Mouse (Mus musculus): ENCODE measurements around the gene Snai1. TPM values are rescaled to one million over a fixed set of nuclear protein-coding genes. Genes with fewer than 3 reads are reported as not detected.

Snai1 gene
- polyA plus RNA-seq, 1 experiment: 48.1 TPM

GRCm38 (mm10) chr2:167547444-167547843 lies 9.4 kb downstream of the Snai1 start:
- no peak for TF ChIP-seq USF1 (IDR thresholded peaks at IDR 0.05; ENCODE audit: low read depth)
- no peak for TF ChIP-seq CEBPB (IDR thresholded peaks at IDR 0.05; ENCODE audit: low read depth)
- TF ChIP-seq MYOG (IDR thresholded peaks at IDR 0.05; ENCODE audit: control insufficient read depth, extremely low read depth, insufficient read length): no peak
- no peak for TF ChIP-seq FOSL1 (IDR thresholded peaks at IDR 0.05; ENCODE audit: insufficient read depth, low read length, poor library complexity, severe bottlenecking)
- no peak for TF ChIP-seq MYOD1 (IDR thresholded peaks at IDR 0.05; ENCODE audit: control insufficient read depth, insufficient read length, low read depth)
- no peak for TF ChIP-seq CTCF (IDR thresholded peaks at IDR 0.05; ENCODE audit: control insufficient read depth, insufficient read depth, insufficient read length)
- TF ChIP-seq MAX (IDR thresholded peaks at IDR 0.05): no peak
- H3K27me3 ChIP-seq (ENCODE audit: control insufficient read depth, insufficient read depth, insufficient read length): no peaks in the 10 kb centered on the region
- H3ac ChIP-seq (ENCODE audit: control insufficient read depth, insufficient read length, low read depth): no peak overlapping the region
- H3K4me3 ChIP-seq (ENCODE audit: insufficient read depth, poor library complexity, severe bottlenecking): no peak overlapping the region
- H3K79me3 ChIP-seq (ENCODE audit: low read depth): peaks cover 11% of the 10 kb centered on the region
- peaks cover 16% of the 10 kb centered on the region for H3K79me2 ChIP-seq (ENCODE audit: control insufficient read depth, insufficient read depth)
- peaks cover 14% of the 10 kb centered on the region for H3K36me3 ChIP-seq (ENCODE audit: control insufficient read depth, insufficient read depth)

DNA sequence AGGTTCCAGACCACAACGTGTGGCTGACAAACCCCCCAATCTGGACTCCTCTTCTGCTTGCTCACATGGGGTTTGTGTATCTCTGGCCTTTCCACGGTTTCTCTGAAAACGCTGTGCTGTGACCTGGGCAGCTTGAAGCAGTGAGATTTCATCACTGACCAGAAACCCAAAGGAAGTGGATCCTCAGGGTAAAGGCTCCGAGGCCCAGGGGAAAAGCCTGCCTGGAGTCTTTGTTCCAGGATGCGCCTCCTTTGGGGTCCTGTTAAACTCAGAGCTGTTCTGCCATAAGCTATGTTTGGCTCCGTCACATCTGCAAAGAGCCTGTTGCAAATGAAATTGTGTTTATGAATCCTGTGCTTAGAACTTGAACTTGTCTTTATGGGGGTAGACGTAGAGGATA lies 11.0 kb downstream of the Snai1 start:
- TF ChIP-seq CEBPB (IDR thresholded peaks at IDR 0.05; ENCODE audit: low read depth) (no peak), USF1 (IDR thresholded peaks at IDR 0.05; ENCODE audit: low read depth) (no peak), MYOG (IDR thresholded peaks at IDR 0.05; ENCODE audit: control insufficient read depth, extremely low read depth, insufficient read length) (no peak), FOSL1 (IDR thresholded peaks at IDR 0.05; ENCODE audit: insufficient read depth, low read length, poor library complexity, severe bottlenecking) (no peak), MAX (IDR thresholded peaks at IDR 0.05) (no peak), MYOD1 (IDR thresholded peaks at IDR 0.05; ENCODE audit: control insufficient read depth, insufficient read length, low read depth) (no peak)
- Histone ChIP-seq H3K79me3 (ENCODE audit: low read depth) (peaks cover 7% of the 10 kb centered on the region), H3K4me3 (ENCODE audit: insufficient read depth, poor library complexity, severe bottlenecking) (no peak overlapping the region), H3K79me2 (ENCODE audit: control insufficient read depth, insufficient read depth) (peaks cover 10% of the 10 kb centered on the region), H3K27me3 (ENCODE audit: control insufficient read depth, insufficient read depth, insufficient read length) (no peaks in the 10 kb centered on the region), H3ac (ENCODE audit: control insufficient read depth, insufficient read length, low read depth) (no peak overlapping the region), H3K36me3 (ENCODE audit: control insufficient read depth, insufficient read depth) (peaks cover 6% of the 10 kb centered on the region)

- TF ChIP-seq MAX (IDR thresholded peaks at IDR 0.05) (no peak), MYOG (IDR thresholded peaks at IDR 0.05; ENCODE audit: control insufficient read depth, extremely low read depth, insufficient read length) (no peak), CEBPB (IDR thresholded peaks at IDR 0.05; ENCODE audit: low read depth) (no peak), MYOD1 (IDR thresholded peaks at IDR 0.05; ENCODE audit: control insufficient read depth, insufficient read length, low read depth) (no peak), USF1 (IDR thresholded peaks at IDR 0.05; ENCODE audit: low read depth) (no peak), CTCF (IDR thresholded peaks at IDR 0.05; ENCODE audit: control insufficient read depth, insufficient read depth, insufficient read length) (no peak), FOSL1 (IDR thresholded peaks at IDR 0.05; ENCODE audit: insufficient read depth, low read length, poor library complexity, severe bottlenecking) (no peak)
- H3K4me3 ChIP-seq (ENCODE audit: insufficient read depth, poor library complexity, severe bottlenecking): no peak overlapping the region
- H3K27me3 ChIP-seq (ENCODE audit: control insufficient read depth, insufficient read depth, insufficient read length): no peaks in the 10 kb centered on the region
- peak overlapping the region; percentile 9 for H3ac ChIP-seq (ENCODE audit: control insufficient read depth, insufficient read length, low read depth)
- peaks cover 12% of the 10 kb centered on the region for H3K79me2 ChIP-seq (ENCODE audit: control insufficient read depth, insufficient read depth)
- H3K79me3 ChIP-seq (ENCODE audit: low read depth): peaks cover 2% of the 10 kb centered on the region
- no peaks in the 10 kb centered on the region for H3K36me3 ChIP-seq (ENCODE audit: control insufficient read depth, insufficient read depth)
Observed at GRCm38 (mm10) chr2:167550341-167550854, 12.4 kb downstream of the Snai1 start.

- peaks cover 12% of the 10 kb centered on the region for H3K79me2 ChIP-seq (ENCODE audit: control insufficient read depth, insufficient read depth)
- no peak overlapping the region for H3K4me3 ChIP-seq (ENCODE audit: insufficient read depth, poor library complexity, severe bottlenecking)
- no peak overlapping the region for H3ac ChIP-seq (ENCODE audit: control insufficient read depth, insufficient read length, low read depth)
- H3K79me3 ChIP-seq (ENCODE audit: low read depth): peaks cover 2% of the 10 kb centered on the region
- no peaks in the 10 kb centered on the region for H3K27me3 ChIP-seq (ENCODE audit: control insufficient read depth, insufficient read depth, insufficient read length)
- TF ChIP-seq MAX (IDR thresholded peaks at IDR 0.05): no peak
- no peak for TF ChIP-seq MYOD1 (IDR thresholded peaks at IDR 0.05; ENCODE audit: control insufficient read depth, insufficient read length, low read depth)
- no peak for TF ChIP-seq MYOG (IDR thresholded peaks at IDR 0.05; ENCODE audit: control insufficient read depth, extremely low read depth, insufficient read length)
- no peak for TF ChIP-seq CEBPB (IDR thresholded peaks at IDR 0.05; ENCODE audit: low read depth)
- no peak for TF ChIP-seq USF1 (IDR thresholded peaks at IDR 0.05; ENCODE audit: low read depth)
- H3K36me3 ChIP-seq (ENCODE audit: control insufficient read depth, insufficient read depth): no peaks in the 10 kb centered on the region
Observed at GRCm38 (mm10) chr2:167551342-167551920, 13.4 kb downstream of the Snai1 start.

DNA sequence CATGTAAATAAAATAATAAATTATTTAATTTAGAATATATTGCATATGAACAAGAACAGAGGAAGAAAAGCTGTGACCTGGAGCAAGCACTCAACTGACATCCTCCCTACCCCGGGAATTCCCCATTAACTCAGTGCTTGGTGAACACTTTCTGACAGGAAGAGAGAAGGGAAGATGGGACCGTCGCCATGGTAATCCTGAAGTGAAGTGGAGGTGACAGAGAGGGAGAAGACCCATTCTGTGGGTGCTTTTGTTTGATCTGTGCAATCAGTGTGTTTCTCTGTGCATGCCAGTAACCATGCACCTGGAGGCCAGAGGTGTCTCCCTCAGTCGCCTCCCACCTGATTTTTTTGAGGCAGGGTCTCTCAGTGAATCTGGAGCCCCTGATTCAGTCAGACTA lies 14.3 kb downstream of the Snai1 start:
- peaks cover 12% of the 10 kb centered on the region for H3K79me2 ChIP-seq (ENCODE audit: control insufficient read depth, insufficient read depth)
- H3K4me3 ChIP-seq (ENCODE audit: insufficient read depth, poor library complexity, severe bottlenecking): no peak overlapping the region
- H3K27me3 ChIP-seq (ENCODE audit: control insufficient read depth, insufficient read depth, insufficient read length): no peaks in the 10 kb centered on the region
- TF ChIP-seq MAX (IDR thresholded peaks at IDR 0.05): no peak
- TF ChIP-seq FOSL1 (IDR thresholded peaks at IDR 0.05; ENCODE audit: insufficient read depth, low read length, poor library complexity, severe bottlenecking): no peak
- no peak for TF ChIP-seq MYOG (IDR thresholded peaks at IDR 0.05; ENCODE audit: control insufficient read depth, extremely low read depth, insufficient read length)
- no peak for TF ChIP-seq CTCF (IDR thresholded peaks at IDR 0.05; ENCODE audit: control insufficient read depth, insufficient read depth, insufficient read length)
- no peak for TF ChIP-seq MYOD1 (IDR thresholded peaks at IDR 0.05; ENCODE audit: control insufficient read depth, insufficient read length, low read depth)
- no peak for TF ChIP-seq CEBPB (IDR thresholded peaks at IDR 0.05; ENCODE audit: low read depth)
- TF ChIP-seq USF1 (IDR thresholded peaks at IDR 0.05; ENCODE audit: low read depth): no peak
- H3K79me3 ChIP-seq (ENCODE audit: low read depth): peaks cover 2% of the 10 kb centered on the region
- no peaks in the 10 kb centered on the region for H3K36me3 ChIP-seq (ENCODE audit: control insufficient read depth, insufficient read depth)
- peak overlapping the region; percentile 37 for H3ac ChIP-seq (ENCODE audit: control insufficient read depth, insufficient read length, low read depth)
